Mouse (Mus musculus) kidney, adult 2 months (tissue): ENCODE measurements around the gene Tmem246.

Experiments
- CTCF ChIP-seq: fragments of 200-500 bp; conservative IDR thresholded peaks from 2 replicates; pipeline ENCODE4 v1.5.1; 2011; ENCODE audit warnings: low read depth, mild to moderate bottlenecking, control low read depth, low read length, moderate library complexity, mixed read lengths; ENCODE audit not compliant: insufficient read depth, insufficient read length
- POLR2A ChIP-seq: fragments of 200-500 bp; IDR thresholded peaks from one replicate; pipeline ENCODE4 v1.6.1; 2011; ENCODE audit warnings: low read depth, low read length, control low read depth

DNA sequence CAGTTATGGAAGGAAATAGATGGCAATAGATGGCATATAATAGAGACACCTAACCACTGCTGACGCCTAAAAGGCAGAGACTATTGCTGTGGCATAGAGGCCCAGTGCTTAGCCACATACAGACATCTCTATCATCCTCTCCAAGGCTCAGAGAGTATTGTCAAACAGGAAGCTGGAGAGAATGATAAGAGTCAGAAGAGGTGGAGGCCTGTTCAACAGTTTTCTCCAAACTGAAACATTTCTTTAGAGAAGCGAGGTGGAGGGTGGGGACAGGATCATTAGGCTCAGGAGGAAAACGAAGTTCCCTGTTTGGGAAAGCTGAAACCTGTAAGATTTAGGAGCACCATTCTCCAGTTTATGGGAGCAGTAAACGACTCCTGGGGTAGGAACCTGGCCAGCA, 16.4 kb downstream of the Tmem246 start:
- TF ChIP-seq CTCF, result no peak
- TF ChIP-seq POLR2A, result no peak
